Mouse (Mus musculus) liver, adult 2 months (tissue): ENCODE results near the gene Med15. TPM values are rescaled to one million over a fixed set of nuclear protein-coding genes. Genes with fewer than 3 reads are reported as not detected.
"Not testable (repeated sequence)": the region's sequence is repeated elsewhere in the genome, so short reads cannot be mapped to it uniquely, and the experiment has no call there.

Experiments
- DNase-seq: peaks from one replicate; pipeline ENCODE4 v3.0.0-alpha.2; 2011; ENCODE audit warnings: low read depth, low spot score; ENCODE audit errors: extremely low read depth
- H3K27ac ChIP-seq: fragments of 200-500 bp; replicated peaks from 2 replicates; pipeline ENCODE4 v1.5.1; 2012; ENCODE audit warnings: low read depth, mild to moderate bottlenecking, control low read depth, inconsistent platforms, low read length; ENCODE audit not compliant: insufficient read depth
- H3K27me3 ChIP-seq: fragments of 200-500 bp; 2 replicates; pipeline ENCODE4 v1.6.1; 2012; ENCODE audit warnings: mild to moderate bottlenecking, moderate library complexity, low read length, inconsistent platforms; ENCODE audit not compliant: control insufficient read depth, insufficient read depth
- H3K36me3 ChIP-seq: fragments of 200-500 bp; 2 replicates; pipeline ENCODE4 v1.6.1; 2012; ENCODE audit warnings: low read length, inconsistent platforms; ENCODE audit not compliant: control insufficient read depth, insufficient read depth
- H3K4me1 ChIP-seq: fragments of 200-500 bp; 2 replicates; pipeline ENCODE4 v1.6.1; 2011; ENCODE audit warnings: low read length; ENCODE audit not compliant: control insufficient read depth, insufficient read depth
- H3K4me3 ChIP-seq: fragments of 200-500 bp; 2 replicates; pipeline ENCODE4 v1.5.1; 2011; ENCODE audit warnings: low read depth, mild to moderate bottlenecking, control low read depth, low read length, moderate library complexity; ENCODE audit not compliant: insufficient read depth
- H3K79me2 ChIP-seq: fragments of 200-500 bp; 2 replicates; pipeline ENCODE4 v1.6.1; 2012; ENCODE audit warnings: inconsistent platforms, mild to moderate bottlenecking, low read length, moderate library complexity; ENCODE audit not compliant: control insufficient read depth, insufficient read depth
- H3K9ac ChIP-seq: fragments of 200-500 bp; 2 replicates; pipeline ENCODE4 v1.6.1; 2012; ENCODE audit warnings: low read depth, mild to moderate bottlenecking, control low read depth, inconsistent platforms, low read length
- CTCF ChIP-seq: fragments of 200-500 bp; IDR thresholded peaks from 2 replicates; pipeline ENCODE4 v1.5.1; 2011; ENCODE audit warnings: low read depth, low read length, control low read depth
- POLR2A ChIP-seq: fragments of 200-500 bp; IDR thresholded peaks from 2 replicates; pipeline ENCODE4 v1.6.1; 2011; ENCODE audit warnings: low read length, control low read depth; ENCODE audit not compliant: insufficient read depth; ENCODE audit errors: extremely low read depth
- WGBS: fragments of 180-500 bp; shearing (Covaris S2); methylation state at CpG from one replicate; pipeline ENCODE4 v1.1.7; 2018; 5-methylcytosine and 5-hydroxymethylcytosine counted together
- polyA plus RNA-seq: library from polyadenylated mRNA; depleted of rRNA; stranded (reverse); fragments of >200 nt; gene quantifications from 2 replicates; pipeline ENCODE4 v1.2.3, GENCODE M21; 2012; rRNA removed
- total RNA-seq: library from RNA; depleted of rRNA; stranded (reverse); fragments of >200 nt; gene quantifications from 2 replicates; pipeline ENCODE4 v1.2.3, GENCODE M21; 2014; rRNA removed

The Med15 gene
- total and polyA plus RNA-seq, 2 experiments = 14.8 to 49.7 TPM

DNA sequence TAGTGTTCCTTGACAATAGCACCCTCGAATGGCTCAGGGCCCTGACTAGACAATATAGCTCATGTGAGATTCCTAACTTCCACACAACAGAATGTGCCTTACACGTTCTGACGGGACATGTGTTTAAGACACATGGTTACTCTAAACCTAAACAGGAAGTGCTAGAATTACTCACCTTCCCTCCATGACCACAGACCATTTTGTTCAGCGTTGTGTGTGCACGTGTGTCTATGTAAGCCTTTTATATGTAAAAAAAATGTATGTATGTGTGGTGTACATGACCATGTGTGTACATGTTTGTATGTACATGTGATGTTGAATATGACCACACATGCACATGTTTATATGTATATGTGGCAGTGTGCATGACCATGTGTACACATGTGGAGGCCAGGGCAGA lies 116.5 kb downstream of the Med15 start:
- peaks cover 3% of the 10 kb centered on the region; the same call in 1 of the 2 replicates for H3K79me2 ChIP-seq
- no peaks in the 10 kb centered on the region for H3K27me3 ChIP-seq
- no peak overlapping the region for H3K9ac ChIP-seq
- H3K4me3 ChIP-seq = no peak overlapping the region
- no peak for DNase-seq
- H3K27ac ChIP-seq = no peak overlapping the region
- no peak for TF ChIP-seq CTCF
- TF ChIP-seq POLR2A = no peak
- H3K4me1 ChIP-seq = no peaks in the 10 kb centered on the region
- 81% methylated on average over 5 of the region's 5 CpGs for WGBS
- H3K36me3 ChIP-seq = no peaks in the 10 kb centered on the region

GRCm38 (mm10) chr16:17614740-17615139 lies 118.0 kb downstream of the Med15 start:
- not testable (repeated sequence) for DNase-seq, H3K79me2 ChIP-seq, H3K4me3 ChIP-seq, H3K27ac ChIP-seq, H3K36me3 ChIP-seq, H3K27me3 ChIP-seq, H3K4me1 ChIP-seq, H3K9ac ChIP-seq
- peak; percentile 35 for TF ChIP-seq CTCF
- WGBS = 90% methylated on average over 6 of the region's 6 CpGs

DNA sequence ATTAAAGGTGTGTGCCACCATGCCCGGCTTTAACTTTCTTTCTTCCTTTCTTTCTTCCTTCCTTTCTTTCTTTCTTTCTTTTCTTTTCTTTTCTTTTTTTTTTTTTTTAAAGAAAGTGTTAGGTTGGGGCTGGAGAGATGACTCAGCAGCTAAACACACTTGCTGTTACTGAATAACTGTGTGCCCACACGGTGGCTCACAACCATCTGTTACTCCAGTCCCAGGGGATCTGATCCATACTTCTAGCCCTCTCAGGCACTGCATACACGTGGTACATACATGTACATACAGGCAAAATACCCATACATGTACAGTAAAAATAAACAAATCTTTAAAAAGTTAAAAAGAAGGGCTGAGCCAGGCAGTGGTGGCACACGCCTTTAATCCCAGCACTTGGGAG lies 121.3 kb downstream of the Med15 start:
- WGBS = 68% methylated on average over 4 of the region's 4 CpGs
- H3K4me3 ChIP-seq = no peak overlapping the region
- H3K27ac ChIP-seq = no peak overlapping the region
- TF ChIP-seq CTCF (no peak), POLR2A (no peak)
- no peak for DNase-seq
- H3K27me3 ChIP-seq = peaks cover 6% of the 10 kb centered on the region; the same call in 1 of the 2 replicates
- H3K9ac ChIP-seq = no peak overlapping the region
- no peaks in the 10 kb centered on the region for H3K4me1 ChIP-seq
- H3K36me3 ChIP-seq = no peaks in the 10 kb centered on the region
- H3K79me2 ChIP-seq = no peaks in the 10 kb centered on the region

- H3K27ac ChIP-seq = no peak overlapping the region
- DNase-seq = no peak
- H3K9ac ChIP-seq = no peak overlapping the region
- no peaks in the 10 kb centered on the region for H3K36me3 ChIP-seq
- TF ChIP-seq CTCF (no peak), POLR2A (no peak)
- H3K79me2 ChIP-seq = no peaks in the 10 kb centered on the region
- no peak overlapping the region for H3K4me3 ChIP-seq
- WGBS = 81% methylated on average over 5 of the region's 5 CpGs
- H3K4me1 ChIP-seq = no peaks in the 10 kb centered on the region
- H3K27me3 ChIP-seq = peaks cover 6% of the 10 kb centered on the region; the same call in 1 of the 2 replicates
Observed at GRCm38 (mm10) chr16:17605684-17606083, 127.0 kb downstream of the Med15 start.

GRCm38 (mm10) chr16:17604941-17605340 lies 127.8 kb downstream of the Med15 start:
- TF ChIP-seq CTCF (no peak), POLR2A (no peak)
- Histone ChIP-seq H3K27me3 (peaks cover 3% of the 10 kb centered on the region; the same call in 1 of the 2 replicates), H3K9ac (no peak overlapping the region), H3K4me3 (no peak overlapping the region), H3K79me2 (no peaks in the 10 kb centered on the region), H3K36me3 (no peaks in the 10 kb centered on the region), H3K27ac (no peak overlapping the region), H3K4me1 (no peaks in the 10 kb centered on the region)
- no peak for DNase-seq
- 65% methylated on average over 4 of the region's 4 CpGs for WGBS

Other genes starting within 250 kb of the Med15 start
- 1.4 and 3.7 TPM in 2 replicates for gene Aifm3, start 243.3 kb downstream of the Med15 start, total RNA-seq
- gene Aifm3, start 243.3 kb downstream of the Med15 start, polyA plus RNA-seq = 3.5 and 3.7 TPM in 2 replicates
- gene Lztr1, start 224.2 kb downstream of the Med15 start, total RNA-seq = 39.0 and 53.0 TPM in 2 replicates
- 83.5 and 96.7 TPM in 2 replicates for gene Lztr1, start 224.2 kb downstream of the Med15 start, polyA plus RNA-seq
- 15.1 and 18.8 TPM in 2 replicates for gene Thap7, start 201.8 kb downstream of the Med15 start, total RNA-seq
- 47.9 and 49.2 TPM in 2 replicates for gene Thap7, start 201.8 kb downstream of the Med15 start, polyA plus RNA-seq
- not detected in 2 replicates for gene Lrrc74b, start 171.6 kb downstream of the Med15 start, total RNA-seq
- not detected in 2 replicates for gene Lrrc74b, start 171.6 kb downstream of the Med15 start, polyA plus RNA-seq
- gene P2rx6, start 171.0 kb downstream of the Med15 start, total RNA-seq = under 0.01 TPM in 1 of 2 replicates, not detected in the other
- 0.12 TPM in 1 of 2 replicates, not detected in the other for gene P2rx6, start 171.0 kb downstream of the Med15 start, polyA plus RNA-seq
- 0.74 TPM in 2 replicates for gene Slc7a4, start 149.7 kb downstream of the Med15 start, total RNA-seq
- 1.9 and 5.3 TPM in 2 replicates for gene Slc7a4, start 149.7 kb downstream of the Med15 start, polyA plus RNA-seq
- 3.6 and 6.0 TPM in 2 replicates for gene Smpd4, start 113.5 kb downstream of the Med15 start, total RNA-seq
- 15.2 and 26.9 TPM in 2 replicates for gene Smpd4, start 113.5 kb downstream of the Med15 start, polyA plus RNA-seq
- not detected in 2 replicates for gene Ccdc74a, start 86.4 kb downstream of the Med15 start, total RNA-seq
- not detected in 2 replicates for gene Ccdc74a, start 86.4 kb downstream of the Med15 start, polyA plus RNA-seq
- 9.7 and 10.2 TPM in 2 replicates for gene Klhl22, start 26.7 kb upstream of the Med15 start, total RNA-seq
- gene Klhl22, start 26.7 kb upstream of the Med15 start, polyA plus RNA-seq = 25.5 and 28.2 TPM in 2 replicates
- 1.8 and 2.3 TPM in 2 replicates for gene Scarf2, start 64.4 kb upstream of the Med15 start, total RNA-seq
- 6.2 and 7.7 TPM in 2 replicates for gene Scarf2, start 64.4 kb upstream of the Med15 start, polyA plus RNA-seq
- gene B830017H08Rik, start 100.2 kb upstream of the Med15 start, total RNA-seq = not detected in 2 replicates
- gene B830017H08Rik, start 100.2 kb upstream of the Med15 start, polyA plus RNA-seq = not detected in 2 replicates
- 0.27 and 1.0 TPM in 2 replicates for gene Car15, start 105.5 kb upstream of the Med15 start, total RNA-seq
- 1.6 and 3.7 TPM in 2 replicates for gene Car15, start 105.5 kb upstream of the Med15 start, polyA plus RNA-seq
- 0.07 and 0.09 TPM in 2 replicates for gene Gm20518, start 158.8 kb upstream of the Med15 start, total RNA-seq
- 0.17 and 0.34 TPM in 2 replicates for gene Gm20518, start 158.8 kb upstream of the Med15 start, polyA plus RNA-seq
- 0.09 and 0.20 TPM in 2 replicates for gene Tssk1, start 161.3 kb upstream of the Med15 start, total RNA-seq
- gene Tssk1, start 161.3 kb upstream of the Med15 start, polyA plus RNA-seq = 0.04 and 0.06 TPM in 2 replicates
- 31.6 and 44.7 TPM in 2 replicates for gene Dgcr2, start 165.7 kb upstream of the Med15 start, total RNA-seq
- 82.2 and 97.1 TPM in 2 replicates for gene Dgcr2, start 165.7 kb upstream of the Med15 start, polyA plus RNA-seq
- not detected in 2 replicates for gene Tssk2, start 165.7 kb upstream of the Med15 start, total RNA-seq
- gene Tssk2, start 165.7 kb upstream of the Med15 start, polyA plus RNA-seq = not detected in 2 replicates
- 3.4 and 3.9 TPM in 2 replicates for gene Ess2, start 178.5 kb upstream of the Med15 start, total RNA-seq
- gene Ess2, start 178.5 kb upstream of the Med15 start, polyA plus RNA-seq = 6.0 and 8.7 TPM in 2 replicates
- gene Gsc2, start 182.2 kb upstream of the Med15 start, total RNA-seq = not detected in 2 replicates
- gene Gsc2, start 182.2 kb upstream of the Med15 start, polyA plus RNA-seq = not detected in 2 replicates
- 164 and 194 TPM in 2 replicates for gene Slc25a1, start 195.3 kb upstream of the Med15 start, total RNA-seq
- 364 and 373 TPM in 2 replicates for gene Slc25a1, start 195.3 kb upstream of the Med15 start, polyA plus RNA-seq
- not detected in 2 replicates for gene Vpreb2, start 247.5 kb upstream of the Med15 start, total RNA-seq
- not detected in 2 replicates for gene Vpreb2, start 247.5 kb upstream of the Med15 start, polyA plus RNA-seq